Mouse (Mus musculus) liver, embryonic 13.5 days (tissue): ENCODE results near the gene Slc25a41. TPM values are rescaled to one million over a fixed set of nuclear protein-coding genes. Genes with fewer than 3 reads are reported as not detected.
A peak's percentile ranks its signal among the peaks of the same experiment; 100 is the strongest.

ENCODE experiments used
- ATAC-seq: fragments of 200-750 bp; cut with Nextera tagmentation; 2 replicates; pipeline ENCODE4 v1.8.0; 2017; ENCODE audit warnings: low read depth, mild to moderate bottlenecking, moderate number of reproducible peaks, moderate library complexity
- DNase-seq: peaks from one replicate; pipeline ENCODE4 v3.0.0; 2022
- H3K27ac ChIP-seq: fragments of 300-500 bp; sonication (generic); 2 replicates; pipeline ENCODE4 v1.5.1; 2015; ENCODE audit warnings: moderate library complexity, mild to moderate bottlenecking, inconsistent platforms
- H3K27me3 ChIP-seq: fragments of 300-500 bp; sonication (generic); 2 replicates; pipeline ENCODE4 v1.6.1; 2015; ENCODE audit warnings: mild to moderate bottlenecking, inconsistent platforms
- H3K36me3 ChIP-seq: fragments of 300-500 bp; sonication (generic); 2 replicates; pipeline ENCODE4 v1.6.1; 2015; ENCODE audit warnings: mild to moderate bottlenecking, inconsistent platforms
- H3K4me1 ChIP-seq: fragments of 300-500 bp; sonication (generic); replicated peaks from 2 replicates; pipeline ENCODE4 v1.6.1; 2015; ENCODE audit warnings: inconsistent platforms
- H3K4me2 ChIP-seq: fragments of 300-500 bp; sonication (generic); 2 replicates; pipeline ENCODE4 v1.6.1; 2015; ENCODE audit warnings: inconsistent platforms, mild to moderate bottlenecking, moderate library complexity
- H3K4me3 ChIP-seq: fragments of 300-500 bp; sonication (generic); replicated peaks from 2 replicates; pipeline ENCODE4 v1.5.1; 2015; ENCODE audit warnings: mild to moderate bottlenecking, inconsistent platforms
- H3K9ac ChIP-seq: fragments of 300-500 bp; sonication (generic); 2 replicates; pipeline ENCODE4 v1.6.1; 2015; ENCODE audit warnings: mild to moderate bottlenecking, inconsistent platforms
- H3K9me3 ChIP-seq: fragments of 300-500 bp; sonication (generic); replicated peaks from 2 replicates; pipeline ENCODE4 v1.6.1; 2016; ENCODE audit warnings: inconsistent platforms
- WGBS: fragments of 180-500 bp; shearing (Covaris S2); methylation state at CpG from one replicate; pipeline ENCODE4 v1.1.7; 2015; ENCODE audit not compliant: insufficient replicate concordance; 5-methylcytosine and 5-hydroxymethylcytosine counted together
- polyA plus RNA-seq: library from polyadenylated mRNA; unstranded; fragments of >200 nt; fragmentation: Nextera tagmentation; extraction: Ambion mirVana; gene quantifications from 2 replicates; pipeline ENCODE4 v1.2.1, GENCODE M21; 2015

Slc25a41 gene
- polyA plus RNA-seq, 1 experiment from 2014 or later, result not detected

DNA sequence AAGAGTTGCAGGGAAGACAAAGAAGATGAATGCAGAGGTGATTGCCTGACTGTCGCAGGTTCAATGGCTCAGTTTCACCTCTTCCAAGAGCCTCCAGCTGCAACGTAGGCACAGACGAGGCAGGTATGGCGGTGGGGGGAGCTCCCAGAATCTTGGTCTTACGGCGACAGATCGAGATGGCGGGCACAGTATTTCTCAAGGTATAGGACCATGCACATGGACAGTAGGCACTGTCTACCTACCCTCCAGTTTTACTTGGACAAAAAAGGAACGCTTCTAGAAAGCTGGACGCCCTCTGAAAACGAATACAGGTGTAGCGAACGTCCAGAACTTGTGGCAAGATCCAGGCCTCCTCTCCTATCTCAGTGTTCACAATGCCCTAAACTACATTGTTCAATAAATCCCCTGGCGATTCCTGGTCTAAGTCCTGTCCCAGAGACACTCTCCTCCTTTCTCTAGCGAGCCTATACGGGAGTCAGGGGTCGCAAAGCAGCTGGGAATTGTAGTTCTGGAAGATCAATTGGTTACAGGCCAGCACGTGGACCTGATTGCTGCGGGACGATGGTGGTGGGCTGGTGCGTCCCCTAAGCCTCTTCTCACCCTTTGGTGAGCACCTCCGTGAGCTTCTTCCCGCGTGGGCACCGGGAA is 51.9 kb downstream of the Slc25a41 start:
- peak overlapping the region; percentile 70 for H3K9ac ChIP-seq
- peaks cover 21% of the 10 kb centered on the region for H3K4me1 ChIP-seq
- peaks cover 36% of the 10 kb centered on the region for H3K36me3 ChIP-seq
- peak overlapping the region; percentile 74 for H3K4me3 ChIP-seq
- H3K27me3 ChIP-seq, result no peaks in the 10 kb centered on the region
- ATAC-seq, result peak; percentile 84
- H3K9me3 ChIP-seq, result no peaks in the 10 kb centered on the region
- peak overlapping the region; percentile 66 for H3K27ac ChIP-seq
- WGBS, result 2% methylated on average over 25 of the region's 25 CpGs
- H3K4me2 ChIP-seq, result peak overlapping the region; percentile 86
- no peak for DNase-seq

DNA sequence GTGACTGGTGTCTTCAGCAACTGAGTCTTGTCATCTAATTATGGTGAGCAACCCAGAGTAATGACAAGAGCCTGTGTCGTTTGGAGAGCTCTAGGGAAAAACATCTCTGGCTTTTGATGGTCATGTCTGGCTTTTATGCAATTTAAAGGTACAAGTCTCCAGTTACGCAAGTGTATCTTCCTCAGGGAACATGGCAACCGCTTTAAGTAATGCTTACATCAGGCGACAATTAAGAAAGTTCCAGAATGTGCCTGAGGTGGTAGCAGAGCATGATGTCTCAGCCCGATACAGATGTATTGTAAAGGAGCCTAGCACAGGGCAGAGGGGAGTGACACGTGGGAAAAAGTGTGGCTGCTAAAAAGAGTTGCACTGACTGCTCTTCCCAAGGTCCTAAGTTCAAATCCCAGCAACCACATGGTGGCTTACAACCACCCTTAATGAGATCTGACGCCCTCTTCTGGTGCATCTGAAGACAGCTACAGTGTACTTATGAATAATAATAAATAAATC is 52.5 kb downstream of the Slc25a41 start:
- Histone ChIP-seq H3K36me3 (peaks cover 30% of the 10 kb centered on the region), H3K9ac (peak overlapping the region; percentile 70), H3K9me3 (no peaks in the 10 kb centered on the region), H3K4me3 (peak overlapping the region; percentile 74), H3K27me3 (no peaks in the 10 kb centered on the region), H3K27ac (no peak overlapping the region), H3K4me1 (peaks cover 21% of the 10 kb centered on the region), H3K4me2 (peak overlapping the region; percentile 86)
- WGBS, result 65% methylated on average over 7 of the region's 7 CpGs
- no peak for DNase-seq
- no peak for ATAC-seq

GRCm38 (mm10) chr17:56988441-56988840 is 53.0 kb downstream of the Slc25a41 start:
- ATAC-seq (no peak), DNase-seq (no peak)
- H3K4me3 ChIP-seq, result no peak overlapping the region
- H3K27me3 ChIP-seq, result no peaks in the 10 kb centered on the region
- H3K4me2 ChIP-seq, result no peak overlapping the region
- H3K9ac ChIP-seq, result no peak overlapping the region
- H3K27ac ChIP-seq, result no peak overlapping the region
- H3K4me1 ChIP-seq, result peaks cover 21% of the 10 kb centered on the region
- 82% methylated on average over 7 of the region's 7 CpGs for WGBS
- H3K36me3 ChIP-seq, result peaks cover 24% of the 10 kb centered on the region
- no peaks in the 10 kb centered on the region for H3K9me3 ChIP-seq

DNA sequence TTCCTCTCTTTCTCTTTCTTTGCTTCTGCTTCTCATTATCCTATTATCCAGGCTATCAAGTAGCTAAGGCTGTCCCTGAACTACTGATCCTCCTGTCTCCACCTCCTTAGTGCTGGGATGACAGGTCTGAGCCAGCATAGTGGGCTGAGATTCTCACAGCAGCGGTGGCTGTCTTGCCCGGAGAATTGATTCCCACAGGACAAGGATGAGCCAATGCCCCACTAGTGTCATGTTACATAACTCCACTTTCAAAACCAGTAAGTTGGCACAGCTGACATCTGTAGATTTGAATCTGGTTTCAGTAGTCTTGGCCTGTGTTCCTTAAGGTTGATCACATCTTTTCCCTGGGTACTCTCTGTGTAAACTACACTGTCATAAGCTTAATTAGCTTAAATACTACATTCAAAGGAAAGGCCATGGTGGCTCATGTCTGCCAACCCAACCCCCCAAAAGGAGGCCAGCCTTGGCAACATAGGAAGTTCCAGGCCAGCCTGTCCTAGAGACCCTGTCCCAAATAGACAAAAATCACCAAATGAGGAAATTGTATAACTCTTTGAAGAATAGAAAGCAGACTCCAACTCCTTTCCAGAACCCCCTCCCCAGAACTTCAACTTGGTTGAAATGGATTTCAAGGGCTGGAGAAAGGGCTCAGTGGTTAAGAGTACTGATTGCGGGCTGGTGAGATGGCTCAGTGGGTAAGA is 55.2 kb downstream of the Slc25a41 start:
- 79% methylated on average over 3 of the region's 3 CpGs for whole genome bisulfite sequencing
- H3K4me2 ChIP-seq, result no peak overlapping the region
- H3K4me1 ChIP-seq, result peaks cover 9% of the 10 kb centered on the region
- no peak overlapping the region for H3K4me3 ChIP-seq
- peaks cover 4% of the 10 kb centered on the region; the same call in 1 of the 2 replicates for H3K36me3 ChIP-seq
- DNase-seq, result no peak
- H3K9me3 ChIP-seq, result no peaks in the 10 kb centered on the region
- H3K27ac ChIP-seq, result no peak overlapping the region
- H3K27me3 ChIP-seq, result no peaks in the 10 kb centered on the region
- no peak for ATAC-seq
- H3K9ac ChIP-seq, result no peak overlapping the region

- no peak for DNase-seq
Observed at GRCm38 (mm10) chr17:56985656-56986055, 55.8 kb downstream of the Slc25a41 start.

DNA sequence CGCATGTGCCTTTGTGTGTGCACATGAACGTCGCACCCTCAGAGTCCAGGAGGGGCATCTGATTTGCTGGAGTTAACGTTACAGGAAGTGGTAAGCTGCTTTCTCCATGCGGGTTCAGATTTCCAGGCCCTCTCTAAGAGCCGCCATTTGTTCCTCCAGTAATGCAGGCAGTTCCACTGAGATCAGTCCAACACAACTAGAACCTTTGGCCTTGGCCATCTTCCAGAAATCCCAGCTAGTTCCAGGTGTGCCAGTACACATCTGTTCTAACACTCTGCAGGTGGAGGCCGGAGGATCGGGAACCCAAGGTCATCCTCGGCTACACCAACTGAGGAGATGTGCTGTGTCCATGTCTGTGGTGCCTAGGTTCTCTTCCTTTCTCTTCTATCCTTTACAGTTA is 56.6 kb downstream of the Slc25a41 start:
- Histone ChIP-seq H3K9me3 (no peaks in the 10 kb centered on the region), H3K9ac (no peak overlapping the region), H3K27me3 (no peaks in the 10 kb centered on the region), H3K36me3 (no peaks in the 10 kb centered on the region), H3K4me3 (no peak overlapping the region), H3K27ac (no peak overlapping the region), H3K4me1 (no peaks in the 10 kb centered on the region), H3K4me2 (no peak overlapping the region)
- no peak for DNase-seq
- ATAC-seq, result no peak
- 63% methylated on average over 9 of the region's 9 CpGs for WGBS

More at GRCm38 (mm10) chr17:56985656-56986055, 55.8 kb downstream of the Slc25a41 start:
- ATAC-seq, result no peak
- no peak overlapping the region for H3K27ac ChIP-seq
- H3K27me3 ChIP-seq, result no peaks in the 10 kb centered on the region
- no peak overlapping the region for H3K4me2 ChIP-seq
- H3K9me3 ChIP-seq, result no peaks in the 10 kb centered on the region
- WGBS, result 59% methylated on average over 3 of the region's 3 CpGs
- H3K4me3 ChIP-seq, result no peak overlapping the region
- no peak overlapping the region for H3K9ac ChIP-seq
- no peaks in the 10 kb centered on the region for H3K36me3 ChIP-seq
- peaks cover 3% of the 10 kb centered on the region; the same call in 1 of the 2 replicates for H3K4me1 ChIP-seq

Other genes with a start within 250 kb of the Slc25a41 start
- gene Rfx2, start 210.6 kb downstream of the Slc25a41 start, polyA plus RNA-seq, result 10.1 and 10.7 TPM in 2 replicates
- gene Acsbg2, start 167.2 kb downstream of the Slc25a41 start, polyA plus RNA-seq, result not detected in 2 replicates
- 0.03 and 0.08 TPM in 2 replicates for gene 1700061G19Rik, start 166.2 kb downstream of the Slc25a41 start, polyA plus RNA-seq
- 11.0 and 12.1 TPM in 2 replicates for gene Mllt1, start 106.2 kb downstream of the Slc25a41 start, polyA plus RNA-seq
- not detected in 2 replicates for gene Acer1, start 59.5 kb downstream of the Slc25a41 start, polyA plus RNA-seq
- gene Clpp, start 51.3 kb downstream of the Slc25a41 start, polyA plus RNA-seq, result 88.2 and 100.0 TPM in 2 replicates
- 19.7 and 20.9 TPM in 2 replicates for gene Alkbh7, start 44.3 kb downstream of the Slc25a41 start, polyA plus RNA-seq
- 0.23 TPM in 1 of 2 replicates, not detected in the other for gene Pspn, start 41.6 kb downstream of the Slc25a41 start, polyA plus RNA-seq
- 64.4 and 73.9 TPM in 2 replicates for gene Gtf2f1, start 30.4 kb downstream of the Slc25a41 start, polyA plus RNA-seq
- gene Gm17949, start 30.2 kb downstream of the Slc25a41 start, polyA plus RNA-seq, result 0.20 and 0.21 TPM in 2 replicates
- 26.2 and 27.8 TPM in 2 replicates for gene Khsrp, start 10.1 kb downstream of the Slc25a41 start, polyA plus RNA-seq
- 2.9 and 3.1 TPM in 2 replicates for gene Crb3, start 17.5 kb upstream of the Slc25a41 start, polyA plus RNA-seq
- 2.4 and 2.9 TPM in 2 replicates for gene Slc25a23, start 18.2 kb upstream of the Slc25a41 start, polyA plus RNA-seq
- gene Dennd1c, start 36.9 kb upstream of the Slc25a41 start, polyA plus RNA-seq, result 0.97 and 1.6 TPM in 2 replicates
- gene Tubb4a, start 46.1 kb upstream of the Slc25a41 start, polyA plus RNA-seq, result 0.55 and 0.87 TPM in 2 replicates
- 1.0 and 1.1 TPM in 2 replicates for gene Tnfsf9, start 63.7 kb upstream of the Slc25a41 start, polyA plus RNA-seq
- gene Cd70, start 108.1 kb upstream of the Slc25a41 start, polyA plus RNA-seq, result not detected in 2 replicates
- gene Tnfsf14, start 152.5 kb upstream of the Slc25a41 start, polyA plus RNA-seq, result 1.4 and 1.8 TPM in 2 replicates
- gene C3, start 186.5 kb upstream of the Slc25a41 start, polyA plus RNA-seq, result 98.2 and 119 TPM in 2 replicates
- gene Gpr108, start 206.8 kb upstream of the Slc25a41 start, polyA plus RNA-seq, result 13.7 and 15.2 TPM in 2 replicates
- gene Trip10, start 207.8 kb upstream of the Slc25a41 start, polyA plus RNA-seq, result 10.4 and 11.9 TPM in 2 replicates
- gene Vav1, start 237.4 kb upstream of the Slc25a41 start, polyA plus RNA-seq, result 11.6 and 12.5 TPM in 2 replicates